Mouse (Mus musculus): ENCODE measurements around the gene Yy1. TPM values are rescaled to one million over a fixed set of nuclear protein-coding genes. Genes with fewer than 3 reads are reported as not detected.

Yy1 gene
- total RNA-seq, 4 experiments from 2014 or later: 26.6 to 33.0 (median 29.6) TPM

GRCm38 (mm10) chr12:108857109-108857508 lies 64.3 kb downstream of the Yy1 start:
- DNase-seq (ENCODE audit: low spot score in 2 of 2): no peak

- no peak for DNase-seq (ENCODE audit: low spot score in 2 of 2)
These were observed 64.9 kb downstream of the Yy1 start for GRCm38 (mm10) chr12:108857589-108858184.

- DNase-seq (ENCODE audit: low spot score in 2 of 2): no peak
These were observed 65.7 kb downstream of the Yy1 start for GRCm38 (mm10) chr12:108858486-108858885.

- DNase-seq (ENCODE audit: low spot score in 2 of 2): no peak
These were observed 72.3 kb downstream of the Yy1 start for GRCm38 (mm10) chr12:108865007-108865494.

GRCm38 (mm10) chr12:108869575-108869974 lies 76.8 kb downstream of the Yy1 start:
- no peak for DNase-seq (ENCODE audit: low spot score in 2 of 2)

Small RNAs within 50 kb of the gene (microRNA-seq; reads per million reads assigned to microRNA genes)
- gene Mir345: 33.3 reads per million, percentile 32 among the genes with 10 or more reads in this experiment

Other genes starting within 250 kb of the Yy1 start
- 10 to 100 TPM in 1 of 4 experiments, 1 to 10 TPM in 3; 5.5 to 10.1 (median 7.4) TPM for gene Evl, start 238.3 kb upstream of the Yy1 start, total RNA-seq (2022)
- gene Degs2, start 90.7 kb upstream of the Yy1 start, total RNA-seq (2022): under 1 TPM in 2 of 4 experiments, not detected in 2; 0.29 to 0.48 TPM
- 10 to 100 TPM in 1 of 4 experiments, 1 to 10 TPM in 3; 8.5 to 10.5 (median 8.9) TPM for gene Slc25a29, start 42.9 kb downstream of the Yy1 start, total RNA-seq (2022)
- 1 to 10 TPM; 4.0 to 7.5 (median 5.8) TPM for gene Slc25a47, start 43.1 kb downstream of the Yy1 start, total RNA-seq (2022)
- 1 to 10 TPM; 3.7 to 4.8 (median 4.6) TPM for gene Wdr25, start 100.7 kb downstream of the Yy1 start, total RNA-seq (2022)
- 10 to 100 TPM; 26.4 to 28.7 (median 28.0) TPM for gene Wars, start 101.2 kb downstream of the Yy1 start, total RNA-seq (2022)

Data from gastrocnemius, adult 8-10 months (tissue).